Mouse (Mus musculus): ENCODE results near the gene Tubb2b. TPM values are rescaled to one million over a fixed set of nuclear protein-coding genes. Genes with fewer than 3 reads are reported as not detected.

Gene Tubb2b
- 10 to 100 TPM in 1 of 26 experiments, 1 to 10 TPM in 9, under 1 TPM in 10, not detected in 6; 0.48 to 13.3 (median 1.0) TPM for total RNA-seq (2018; cell fraction: chromatin; rRNA removed)
- total RNA-seq (2018; cell fraction: cytosol; rRNA removed), result 1 to 10 TPM; 1.9 to 9.9 (median 4.5) TPM
- total RNA-seq (2018; cell fraction: nucleus; rRNA removed), result 1 to 10 TPM in 21 of 26 experiments, under 1 TPM in 4, not detected in 1; 0.55 to 5.1 (median 1.6) TPM
- 3.6 to 6.5 TPM (median 5.1 TPM) in 3 replicates for polyA plus RNA-seq (2018)

DNA sequence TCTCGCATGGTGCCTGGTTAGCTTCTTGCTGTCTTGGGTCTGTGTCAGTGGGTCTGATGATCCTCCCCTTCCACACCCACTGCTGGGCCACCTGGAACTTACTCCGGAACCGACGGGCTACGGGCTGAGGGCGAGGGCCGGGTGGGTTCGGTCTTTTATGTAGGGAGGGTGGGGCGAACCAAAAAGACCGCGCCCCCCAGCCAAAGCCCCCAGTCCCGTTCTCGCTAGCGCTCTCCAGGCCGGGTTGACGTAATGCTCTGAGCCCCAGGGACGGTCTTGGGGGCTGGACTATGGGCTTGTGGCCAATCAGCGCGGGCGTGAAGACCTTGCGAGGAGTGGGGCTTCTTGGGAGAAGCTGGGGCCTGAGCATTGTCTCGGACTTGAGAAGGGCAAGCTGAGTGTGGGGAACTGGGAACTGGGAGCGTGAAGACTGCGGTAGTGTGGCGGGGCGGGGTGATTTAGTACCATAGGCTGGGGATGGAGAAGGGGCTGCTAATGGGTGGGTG, at the start of gene Tubb2b:
Gene Tubb2b (minus strand): TSS at position 241 of the 506 bp plus-strand sequence.
- Histone ChIP-seq H3K79me2 (ENCODE audit: inconsistent target) (no peaks in the 10 kb centered on the region), H3K4me3 (ENCODE audit: inconsistent target) (peak within 1 kb of the TSS; percentile 59), H3K27ac (no peak within 1 kb of the TSS), H3K36me3 (ENCODE audit: inconsistent target) (no peaks in the 10 kb centered on the region)
- under 1% methylated on average over 23 of the region's 26 CpGs for WGBS (ENCODE audit: missing documents)

- WGBS (ENCODE audit: missing documents), result 90% methylated on average over 6 of the region's 6 CpGs
- Histone ChIP-seq H3K27ac (no peak overlapping the region), H3K36me3 (ENCODE audit: inconsistent target) (no peaks in the 10 kb centered on the region), H3K79me2 (ENCODE audit: inconsistent target) (no peaks in the 10 kb centered on the region), H3K4me3 (ENCODE audit: inconsistent target) (no peak overlapping the region)
Observed at GRCm38 (mm10) chr13:34174025-34174424, 43.8 kb upstream of the Tubb2b start.

GRCm38 (mm10) chr13:34163304-34163975, 33.2 kb upstream of the Tubb2b start:
- Histone ChIP-seq H3K27ac (peak overlapping the region; percentile 61), H3K4me3 (ENCODE audit: inconsistent target) (peak overlapping the region; percentile 78)
- WGBS (ENCODE audit: missing documents), result 15% methylated on average over 12 of the region's 12 CpGs

DNA sequence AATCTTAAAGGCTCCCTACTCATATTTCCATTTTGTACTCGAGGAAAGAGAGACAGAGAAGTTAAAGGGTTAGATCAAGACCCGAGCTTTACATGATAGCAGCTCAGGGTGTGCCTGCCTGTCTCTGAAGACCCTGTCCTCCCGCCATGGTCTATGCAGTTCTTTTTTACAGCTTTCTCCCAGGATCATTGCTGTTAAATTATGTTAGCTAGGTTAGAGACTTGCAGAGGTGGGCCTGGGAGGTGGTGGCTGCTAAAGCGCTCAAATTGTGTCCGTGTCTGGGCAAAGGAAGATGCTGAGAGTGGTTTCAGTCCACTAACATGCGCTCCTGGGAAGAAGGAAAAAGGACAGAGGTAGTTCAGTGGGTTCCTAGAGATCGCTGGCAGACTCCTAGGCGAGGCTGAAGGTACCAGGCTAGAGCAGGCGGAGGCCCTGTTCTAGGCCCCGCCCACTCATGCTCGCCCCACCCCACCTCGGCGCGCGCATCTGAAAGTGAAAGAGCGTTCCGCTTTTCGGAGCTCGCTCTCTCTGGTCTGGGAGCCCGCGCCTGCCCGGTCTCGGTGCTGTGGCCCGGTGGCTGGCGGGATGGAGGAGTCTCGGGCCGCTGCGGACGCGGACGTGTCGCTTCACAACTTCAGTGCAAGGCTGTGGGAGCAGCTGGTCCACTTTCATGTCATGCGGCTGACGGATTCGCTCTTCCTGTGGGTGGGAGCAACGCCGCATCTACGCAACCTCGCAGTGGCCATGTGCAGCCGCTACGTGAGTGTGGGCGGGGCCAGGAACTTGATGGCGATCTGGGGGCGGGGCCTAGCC, 32.4 kb upstream of the Tubb2b start, which contains the start of gene Psmg4:
Gene Psmg4 (plus strand): TSS at position 474 of the 813 bp plus-strand sequence.
- H3K36me3 ChIP-seq (ENCODE audit: inconsistent target), result peaks cover 8% of the 10 kb centered on the region; the same call in 1 of the 2 replicates

More at GRCm38 (mm10) chr13:34163304-34163975, 33.2 kb upstream of the Tubb2b start:
- Histone ChIP-seq H3K36me3 (ENCODE audit: inconsistent target) (peaks cover 8% of the 10 kb centered on the region; the same call in 1 of the 2 replicates), H3K79me2 (ENCODE audit: inconsistent target) (peaks cover 21% of the 10 kb centered on the region)

GRCm38 (mm10) chr13:34159926-34160325, 29.7 kb upstream of the Tubb2b start:
- Histone ChIP-seq H3K79me2 (ENCODE audit: inconsistent target) (peaks cover 16% of the 10 kb centered on the region), H3K27ac (no peak overlapping the region), H3K36me3 (ENCODE audit: inconsistent target) (no peaks in the 10 kb centered on the region), H3K4me3 (ENCODE audit: inconsistent target) (no peak overlapping the region)
- 100% methylated on average over 1 of the region's 1 CpGs for WGBS (ENCODE audit: missing documents)

More for the DNA sequence above, 32.4 kb upstream of the Tubb2b start, which contains the start of gene Psmg4:
- WGBS (ENCODE audit: missing documents), result 5% methylated on average over 43 of the region's 44 CpGs
- peak within 1 kb of the TSS; percentile 78 for H3K4me3 ChIP-seq (ENCODE audit: inconsistent target)
- H3K27ac ChIP-seq, result peak within 1 kb of the TSS; percentile 61
- H3K79me2 ChIP-seq (ENCODE audit: inconsistent target), result peaks cover 21% of the 10 kb centered on the region

DNA sequence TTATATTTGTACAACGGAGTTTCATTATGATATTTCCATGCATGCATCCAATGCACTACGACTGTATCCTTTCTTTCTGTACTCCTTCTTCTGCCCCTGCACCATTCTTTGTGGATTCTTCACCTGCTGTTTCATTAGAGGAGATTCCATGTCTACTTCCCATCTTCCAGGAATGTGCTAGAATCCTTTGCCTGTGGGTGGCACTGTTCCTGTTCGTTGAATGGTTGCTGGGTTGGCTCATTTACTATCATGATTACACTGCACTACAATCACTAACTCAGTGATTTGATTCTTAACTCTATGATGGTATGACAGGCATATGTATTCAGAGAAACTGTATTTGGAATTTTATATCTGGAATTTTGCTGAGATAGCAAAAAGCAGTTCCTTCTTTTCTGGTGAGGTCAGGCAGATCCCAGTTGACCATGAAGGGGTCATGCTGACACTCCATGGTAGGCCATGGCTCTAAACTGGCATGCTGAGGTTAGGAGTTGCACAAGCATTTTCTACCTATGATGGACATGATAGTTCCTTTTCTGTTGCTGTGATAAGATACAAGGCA, 27.4 kb upstream of the Tubb2b start:
- Histone ChIP-seq H3K4me3 (ENCODE audit: inconsistent target) (no peak overlapping the region), H3K36me3 (ENCODE audit: inconsistent target) (no peaks in the 10 kb centered on the region), H3K27ac (no peak overlapping the region), H3K79me2 (ENCODE audit: inconsistent target) (no peaks in the 10 kb centered on the region)
- WGBS (ENCODE audit: missing documents), result 98% methylated on average over 3 of the region's 3 CpGs

- no peaks in the 10 kb centered on the region for H3K36me3 ChIP-seq (ENCODE audit: inconsistent target)
- no peaks in the 10 kb centered on the region for H3K79me2 ChIP-seq (ENCODE audit: inconsistent target)
- no peak overlapping the region for H3K27ac ChIP-seq
- WGBS (ENCODE audit: missing documents), result 100% methylated on average over 2 of the region's 2 CpGs
- no peak overlapping the region for H3K4me3 ChIP-seq (ENCODE audit: inconsistent target)
Observed at GRCm38 (mm10) chr13:34156840-34157185, 26.5 kb upstream of the Tubb2b start.

- H3K27ac ChIP-seq, result no peak overlapping the region
- no peaks in the 10 kb centered on the region for H3K79me2 ChIP-seq (ENCODE audit: inconsistent target)
- no peak overlapping the region for H3K4me3 ChIP-seq (ENCODE audit: inconsistent target)
- no peaks in the 10 kb centered on the region for H3K36me3 ChIP-seq (ENCODE audit: inconsistent target)
- 83% methylated on average over 8 of the region's 8 CpGs for WGBS (ENCODE audit: missing documents)
Observed at GRCm38 (mm10) chr13:34156133-34156839, 26.0 kb upstream of the Tubb2b start.

- Histone ChIP-seq H3K36me3 (ENCODE audit: inconsistent target) (no peaks in the 10 kb centered on the region), H3K4me3 (ENCODE audit: inconsistent target) (no peak overlapping the region), H3K79me2 (ENCODE audit: inconsistent target) (no peaks in the 10 kb centered on the region), H3K27ac (no peak overlapping the region)
- 27% methylated on average over 3 of the region's 3 CpGs for WGBS (ENCODE audit: missing documents)
Observed at GRCm38 (mm10) chr13:34154931-34155272, 24.6 kb upstream of the Tubb2b start.

DNA sequence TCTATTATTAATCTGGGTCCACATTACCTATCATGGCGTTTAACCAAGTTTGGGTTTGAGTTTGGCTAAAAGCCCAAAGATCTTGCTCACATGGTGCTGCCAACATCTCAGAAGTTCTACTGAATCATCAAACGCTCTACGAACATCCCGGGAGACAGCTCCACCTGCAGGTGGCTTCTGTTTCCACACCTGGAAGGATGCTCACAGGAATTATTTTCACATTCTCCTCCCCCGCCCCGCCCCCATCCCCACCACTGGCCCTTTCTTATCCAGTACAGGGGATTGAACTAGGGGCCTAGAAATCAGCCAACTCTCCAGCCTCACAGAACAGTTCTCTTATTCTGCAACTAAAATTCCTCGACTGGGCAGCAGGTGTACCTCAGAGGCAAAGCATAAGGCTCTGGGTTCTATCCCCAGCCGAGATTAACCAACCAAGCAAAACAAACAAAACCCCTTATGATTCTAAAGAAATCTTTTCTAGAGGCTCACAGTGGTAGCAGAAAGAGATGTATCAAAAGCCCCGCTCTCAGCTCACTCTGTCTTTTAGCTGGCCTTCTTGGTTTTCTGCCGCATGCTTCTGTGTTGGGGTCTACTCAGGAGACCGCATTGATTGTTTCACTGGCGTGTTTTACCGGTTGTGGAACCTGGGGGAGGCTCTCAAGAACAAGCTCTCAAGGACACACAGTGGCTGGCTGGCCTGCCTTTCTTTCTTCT, 24.1 kb upstream of the Tubb2b start:
- Histone ChIP-seq H3K27ac (no peak overlapping the region), H3K4me3 (ENCODE audit: inconsistent target) (no peak overlapping the region), H3K36me3 (ENCODE audit: inconsistent target) (no peaks in the 10 kb centered on the region), H3K79me2 (ENCODE audit: inconsistent target) (no peaks in the 10 kb centered on the region)
- 55% methylated on average over 13 of the region's 13 CpGs for WGBS (ENCODE audit: missing documents)

GRCm38 (mm10) chr13:34153254-34154011, 23.2 kb upstream of the Tubb2b start:
- no peaks in the 10 kb centered on the region for H3K36me3 ChIP-seq (ENCODE audit: inconsistent target)
- H3K4me3 ChIP-seq (ENCODE audit: inconsistent target), result no peak overlapping the region
- no peaks in the 10 kb centered on the region for H3K79me2 ChIP-seq (ENCODE audit: inconsistent target)
- 95% methylated on average over 4 of the region's 5 CpGs for WGBS (ENCODE audit: missing documents)
- H3K27ac ChIP-seq, result no peak overlapping the region

GRCm38 (mm10) chr13:34152695-34153094, 22.4 kb upstream of the Tubb2b start:
- no peak overlapping the region for H3K27ac ChIP-seq
- H3K36me3 ChIP-seq (ENCODE audit: inconsistent target), result no peaks in the 10 kb centered on the region
- WGBS (ENCODE audit: missing documents), result 90% methylated on average over 5 of the region's 7 CpGs
- H3K4me3 ChIP-seq (ENCODE audit: inconsistent target), result no peak overlapping the region
- H3K79me2 ChIP-seq (ENCODE audit: inconsistent target), result no peaks in the 10 kb centered on the region

- H3K27ac ChIP-seq, result no peak overlapping the region
- H3K79me2 ChIP-seq (ENCODE audit: inconsistent target), result no peaks in the 10 kb centered on the region
- no peak overlapping the region for H3K4me3 ChIP-seq (ENCODE audit: inconsistent target)
- 100% methylated on average over 1 of the region's 1 CpGs for WGBS (ENCODE audit: missing documents)
- H3K36me3 ChIP-seq (ENCODE audit: inconsistent target), result no peaks in the 10 kb centered on the region
Observed at GRCm38 (mm10) chr13:34151425-34151824, 21.2 kb upstream of the Tubb2b start.
